Mouse (Mus musculus) T-cell, adult 2 months (primary cell): ENCODE data around the gene Adcy3.

Experiments
- DNase-seq: peaks from one replicate; pipeline ENCODE4 v3.0.0; 2022; ENCODE audit warnings: low spot score

Gene Adcy3

GRCm38 (mm10) chr12:4245742-4246141 lies 112.8 kb downstream of the Adcy3 start:
- DNase-seq = no peak

- DNase-seq = no peak
These were observed 116.9 kb downstream of the Adcy3 start for GRCm38 (mm10) chr12:4249786-4250185.

- no peak for DNase-seq
These were observed 120.1 kb downstream of the Adcy3 start for GRCm38 (mm10) chr12:4252742-4253655.
